Mouse (Mus musculus) lung, adult 2 months (tissue): ENCODE measurements around the gene Hrk. TPM values are rescaled to one million over a fixed set of nuclear protein-coding genes. Genes with fewer than 3 reads are reported as not detected.

ENCODE experiments used
- DNase-seq: peaks from one replicate; pipeline ENCODE4 v3.0.0; 2022
- H3K4me1 ChIP-seq: fragments of 200-500 bp; 2 replicates; pipeline ENCODE4 v1.6.1; 2011; ENCODE audit warnings: low read length; ENCODE audit not compliant: control insufficient read depth, insufficient read depth
- H3K4me3 ChIP-seq: fragments of 200-500 bp; replicated peaks from 2 replicates; pipeline ENCODE3; 2011; ENCODE audit warnings: low read depth, mild to moderate bottlenecking, control low read depth, low read length; ENCODE audit errors: extremely low read depth
- CTCF ChIP-seq: fragments of 200-500 bp; IDR thresholded peaks from 2 replicates; pipeline ENCODE4 v1.5.1; 2011; ENCODE audit warnings: mild to moderate bottlenecking, low read length, control low read depth; ENCODE audit not compliant: insufficient read depth
- POLR2A ChIP-seq: fragments of 200-500 bp; IDR thresholded peaks from 2 replicates; pipeline ENCODE4 v1.6.1; 2011; ENCODE audit warnings: low read depth, mild to moderate bottlenecking, control low read depth, low read length, borderline replicate concordance; ENCODE audit errors: extremely low read depth
- WGBS: fragments of 180-500 bp; shearing (Covaris S2); methylation state at CpG from one replicate; pipeline ENCODE4 v1.1.7; 2018; 5-methylcytosine and 5-hydroxymethylcytosine counted together
- polyA plus RNA-seq: library from polyadenylated mRNA; depleted of rRNA; stranded (reverse); fragments of >200 nt; gene quantifications from 2 replicates; pipeline ENCODE4 v1.2.3, GENCODE M21; 2012; rRNA removed

Hrk gene
- polyA plus RNA-seq, 1 experiment, result not detected

GRCm38 (mm10) chr5:118199670-118200069 is 35.2 kb downstream of the Hrk start:
- H3K4me1 ChIP-seq, result no peaks in the 10 kb centered on the region
- WGBS, result 74% methylated on average over 5 of the region's 5 CpGs
- TF ChIP-seq CTCF (no peak), POLR2A (no peak)

GRCm38 (mm10) chr5:118204675-118205440 is 40.4 kb downstream of the Hrk start:
- 61% methylated on average over 16 of the region's 16 CpGs for WGBS
- DNase-seq, result no peak
- TF ChIP-seq POLR2A, result no peak
- no peak for TF ChIP-seq CTCF
- no peaks in the 10 kb centered on the region for H3K4me1 ChIP-seq
- no peak overlapping the region for H3K4me3 ChIP-seq

More at GRCm38 (mm10) chr5:118199670-118200069, 35.2 kb downstream of the Hrk start:
- no peak for DNase-seq
- H3K4me3 ChIP-seq, result no peak overlapping the region

GRCm38 (mm10) chr5:118205852-118206251 is 41.4 kb downstream of the Hrk start:
- 81% methylated on average over 8 of the region's 8 CpGs for WGBS
- Histone ChIP-seq H3K4me3 (no peak overlapping the region), H3K4me1 (no peaks in the 10 kb centered on the region)
- no peak for TF ChIP-seq CTCF
- TF ChIP-seq POLR2A, result no peak
- no peak for DNase-seq

- 27% methylated on average over 5 of the region's 5 CpGs for WGBS
- H3K4me1 ChIP-seq, result no peaks in the 10 kb centered on the region
- TF ChIP-seq CTCF, result no peak
- TF ChIP-seq POLR2A, result no peak
- H3K4me3 ChIP-seq, result no peak overlapping the region
- DNase-seq, result no peak
These were observed 49.6 kb downstream of the Hrk start for GRCm38 (mm10) chr5:118214012-118214411.

DNA sequence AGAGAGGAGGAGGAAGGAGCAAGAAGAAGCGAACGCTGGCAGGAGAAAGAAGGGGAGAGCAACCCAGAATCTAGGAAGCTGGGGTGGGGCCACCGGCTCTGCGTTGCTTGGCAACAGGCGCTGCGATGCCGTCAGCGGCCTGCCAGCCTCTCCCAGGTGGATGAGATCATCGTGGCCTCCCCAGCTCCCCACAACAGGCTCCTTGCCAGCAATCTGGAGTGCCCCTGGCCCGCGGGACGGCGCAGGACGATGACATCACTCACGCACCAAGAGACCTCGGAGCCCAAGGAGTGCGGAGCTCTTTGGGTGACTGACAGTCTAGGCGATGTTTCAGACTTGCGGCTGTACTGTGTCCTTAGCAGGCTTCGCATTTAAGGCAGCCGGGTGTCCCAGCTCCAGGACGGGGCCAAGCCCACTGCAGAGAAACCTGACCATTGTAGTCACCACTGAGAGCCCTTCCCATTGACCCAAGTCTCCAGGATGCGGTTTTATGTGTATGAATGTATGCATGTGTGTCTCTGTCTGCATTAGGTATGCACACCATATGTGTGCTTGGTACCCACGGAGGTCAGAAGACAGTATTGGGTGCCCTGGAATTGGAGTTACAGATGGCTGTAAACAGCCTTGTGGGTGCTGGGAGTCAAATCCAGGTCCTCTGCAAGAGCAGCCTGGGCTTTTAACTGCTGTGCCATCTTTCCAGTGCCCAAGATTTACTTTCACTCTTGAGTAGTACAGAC is 50.1 kb downstream of the Hrk start:
- peak; percentile 66 for DNase-seq
- no peak for TF ChIP-seq CTCF
- no peaks in the 10 kb centered on the region for H3K4me1 ChIP-seq
- no peak overlapping the region for H3K4me3 ChIP-seq
- WGBS, result 8% methylated on average over 24 of the region's 24 CpGs

DNA sequence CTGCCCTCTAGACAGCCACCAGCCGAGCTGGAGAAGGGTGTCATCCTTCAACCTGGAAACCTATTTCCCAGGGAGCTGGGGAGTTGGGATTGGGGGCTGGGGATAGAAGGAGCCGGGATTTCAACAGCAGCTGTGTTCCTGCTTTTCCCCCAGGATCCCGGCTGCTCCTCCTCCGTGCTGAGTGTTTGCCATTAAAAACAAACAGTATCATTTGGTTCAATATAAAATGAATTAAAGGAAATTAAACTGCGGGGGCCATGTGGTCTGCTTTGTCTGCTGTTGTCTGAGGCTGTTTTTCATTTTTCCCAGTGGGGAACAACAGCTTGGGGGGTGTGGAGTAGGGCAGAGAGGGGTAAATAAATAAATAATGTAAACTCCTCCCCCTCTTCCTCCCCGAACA is 53.0 kb downstream of the Hrk start:
- 55% methylated on average over 6 of the region's 6 CpGs for WGBS
- DNase-seq, result no peak
- Histone ChIP-seq H3K4me3 (no peak overlapping the region), H3K4me1 (no peaks in the 10 kb centered on the region)
- TF ChIP-seq POLR2A (no peak), CTCF (no peak)

GRCm38 (mm10) chr5:118223142-118223757 is 58.8 kb downstream of the Hrk start:
- DNase-seq, result no peak
- Histone ChIP-seq H3K4me1 (no peaks in the 10 kb centered on the region), H3K4me3 (no peak overlapping the region)
- no peak for TF ChIP-seq POLR2A
- TF ChIP-seq CTCF, result no peak
- 47% methylated on average over 9 of the region's 9 CpGs for WGBS

DNA sequence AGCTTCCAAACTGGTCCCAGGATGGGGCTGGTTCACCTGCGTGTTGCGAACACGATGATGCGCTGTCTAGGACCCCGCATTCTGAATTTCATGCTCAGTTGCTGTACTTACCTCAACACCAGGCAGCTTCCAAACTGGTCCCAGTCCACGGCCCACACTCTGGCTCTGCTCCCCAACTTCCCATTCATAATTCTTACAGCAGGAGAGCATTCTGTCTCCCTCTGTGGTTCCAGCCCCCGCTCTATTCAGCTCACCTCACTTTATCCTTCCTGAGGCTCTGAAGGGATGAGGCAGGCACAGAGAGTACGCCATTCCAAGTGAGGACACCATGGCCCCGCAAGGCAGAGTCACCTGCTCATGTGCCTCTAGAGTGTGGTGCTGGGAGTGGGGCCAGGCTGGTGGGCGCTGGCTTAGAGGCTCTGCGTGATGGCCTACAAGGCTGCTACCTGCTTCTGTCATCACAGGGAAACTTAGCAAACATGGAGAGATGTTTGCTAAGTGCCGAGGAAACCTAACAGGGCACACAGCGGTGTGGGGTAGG is 65.7 kb downstream of the Hrk start:
- H3K4me3 ChIP-seq, result no peak overlapping the region
- no peaks in the 10 kb centered on the region for H3K4me1 ChIP-seq
- TF ChIP-seq POLR2A, result no peak
- TF ChIP-seq CTCF, result no peak
- DNase-seq, result no peak
- 91% methylated on average over 13 of the region's 13 CpGs for WGBS

DNA sequence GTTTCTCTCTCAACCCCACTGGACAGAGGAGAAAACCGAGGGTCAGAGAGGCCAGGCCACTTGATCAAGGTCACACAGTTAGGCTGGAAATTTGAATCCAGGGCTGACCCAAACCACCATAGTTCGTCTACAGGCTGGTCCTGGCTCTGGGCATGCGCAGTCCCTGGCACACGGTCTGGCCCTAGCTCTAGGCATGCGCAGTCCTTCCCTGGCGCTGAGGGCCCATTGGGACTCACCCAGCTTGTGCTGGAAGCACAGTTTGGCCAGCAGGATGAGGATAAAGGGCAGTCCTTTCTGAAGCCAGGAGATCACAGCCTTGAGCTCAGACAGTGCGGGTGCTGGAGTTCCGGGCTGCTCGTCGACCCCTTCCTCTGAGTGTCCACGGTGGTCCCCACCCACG is 72.4 kb downstream of the Hrk start:
- no peak for DNase-seq
- Histone ChIP-seq H3K4me1 (no peaks in the 10 kb centered on the region), H3K4me3 (no peak overlapping the region)
- TF ChIP-seq POLR2A (no peak), CTCF (no peak)
- WGBS, result 83% methylated on average over 12 of the region's 12 CpGs

Other genes starting within 250 kb of the Hrk start
- gene Fbxo21, start 187.9 kb upstream of the Hrk start, polyA plus RNA-seq, result 31.9 and 33.9 TPM in 2 replicates
- gene Tesc, start 136.9 kb upstream of the Hrk start, polyA plus RNA-seq, result 5.0 and 6.1 TPM in 2 replicates
- gene Fbxw8, start 9.2 kb upstream of the Hrk start, polyA plus RNA-seq, result 72.7 and 79.1 TPM in 2 replicates
- gene Rnft2, start 80.5 kb downstream of the Hrk start, polyA plus RNA-seq, result 2.5 and 3.3 TPM in 2 replicates
- gene 2410131K14Rik, start 80.6 kb downstream of the Hrk start, polyA plus RNA-seq, result 5.4 and 7.4 TPM in 2 replicates